Mouse (Mus musculus): ENCODE data around the gene Wdr27. TPM values are rescaled to one million over a fixed set of nuclear protein-coding genes. Genes with fewer than 3 reads are reported as not detected.

Wdr27 gene
- polyA plus RNA-seq (2015; fragmentation: Nextera tagmentation; extraction: Ambion mirVana), result 30.4 and 37.2 TPM in 2 replicates

GRCm38 (mm10) chr17:14943009-14943728 lies at the start of gene Wdr27, which contains the start of gene 1600012H06Rik:
TSS of gene Wdr27 (minus strand) at chr17:14943158.
TSS of gene 1600012H06Rik (plus strand) at chr17:14943184.

GRCm38 (mm10) chr17:14978362-14979038 lies 35.5 kb upstream of the Wdr27 start, which contains the start of the genes 9030025P20Rik and Gm3417:
TSS of gene 9030025P20Rik (plus strand) at chr17:14978468.
TSS of gene Gm3417 (minus strand) at chr17:14978790.

DNA sequence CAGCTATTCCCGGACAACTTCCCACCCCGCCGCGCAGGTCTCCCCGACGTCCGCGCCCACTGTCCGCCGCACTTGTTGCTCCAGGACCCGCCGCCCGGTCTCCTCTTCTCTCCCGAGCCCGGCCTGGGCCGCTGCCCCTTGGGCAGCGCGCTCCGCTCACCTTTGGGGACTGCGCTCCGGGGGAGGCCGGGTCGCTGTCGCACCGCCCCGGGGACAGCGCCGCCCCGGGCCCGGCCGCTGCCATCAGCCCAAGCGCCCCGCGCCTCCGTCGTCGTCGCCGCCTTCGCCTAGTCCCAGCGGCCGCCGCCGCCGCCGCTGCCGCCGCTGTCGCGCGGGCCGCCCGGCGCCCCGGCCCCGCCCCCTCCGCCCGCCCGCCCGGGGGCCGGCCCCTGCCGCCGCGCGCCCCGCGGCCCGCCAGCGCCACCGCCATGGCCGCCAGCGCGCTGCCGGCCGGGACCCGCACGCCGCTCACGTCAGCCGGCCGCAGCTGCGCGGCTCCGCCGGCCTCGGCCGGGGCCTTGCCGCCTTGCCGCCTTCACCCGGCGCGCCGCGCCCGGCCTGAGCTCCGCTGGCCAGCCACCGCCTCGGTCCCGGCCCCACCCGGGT lies 18.1 kb upstream of the Wdr27 start, which contains the start of gene Phf10:
Phf10 (minus strand) TSS at position 323 of the 606 bp plus-strand sequence.

Other genes starting within 250 kb of the Wdr27 start
- gene Thbs2, start 248.9 kb downstream of the Wdr27 start, polyA plus RNA-seq (2015; fragmentation: Nextera tagmentation; extraction: Ambion mirVana), result 12.3 and 16.6 TPM in 2 replicates
- gene 1600012H06Rik, start within 50 bp of the Wdr27 start, polyA plus RNA-seq (2015; fragmentation: Nextera tagmentation; extraction: Ambion mirVana), result 47.4 and 48.2 TPM in 2 replicates
- gene Phf10, start 18.1 kb upstream of the Wdr27 start, polyA plus RNA-seq (2015; fragmentation: Nextera tagmentation; extraction: Ambion mirVana), result 20.7 and 33.5 TPM in 2 replicates
- gene 9030025P20Rik, start 35.3 kb upstream of the Wdr27 start, polyA plus RNA-seq (2015; fragmentation: Nextera tagmentation; extraction: Ambion mirVana), result 4.7 and 12.5 TPM in 2 replicates
- 1.4 TPM in 1 of 2 replicates, not detected in the other for gene Gm3417, start 35.6 kb upstream of the Wdr27 start, polyA plus RNA-seq (2015; fragmentation: Nextera tagmentation; extraction: Ambion mirVana)
- gene Gm3435, start 67.0 kb upstream of the Wdr27 start, polyA plus RNA-seq (2015; fragmentation: Nextera tagmentation; extraction: Ambion mirVana), result 10.1 and 13.6 TPM in 2 replicates
- gene Ermard, start 98.0 kb upstream of the Wdr27 start, polyA plus RNA-seq (2015; fragmentation: Nextera tagmentation; extraction: Ambion mirVana), result 30.3 and 63.1 TPM in 2 replicates
- 2.6 and 4.3 TPM in 2 replicates for gene Tcte3, start 98.3 kb upstream of the Wdr27 start, polyA plus RNA-seq (2015; fragmentation: Nextera tagmentation; extraction: Ambion mirVana)
- 1.4 and 2.3 TPM in 2 replicates for gene Gm3448, start 98.4 kb upstream of the Wdr27 start, polyA plus RNA-seq (2015; fragmentation: Nextera tagmentation; extraction: Ambion mirVana)